Mouse (Mus musculus) midbrain, embryonic 13.5 days (tissue): ENCODE data around the gene Ankrd33. TPM values are rescaled to one million over a fixed set of nuclear protein-coding genes. Genes with fewer than 3 reads are reported as not detected.

Experiments
- ATAC-seq: fragments of 200-750 bp; cut with Nextera tagmentation; 2 replicates; pipeline ENCODE4 v1.8.0; 2017; ENCODE audit warnings: mild to moderate bottlenecking, moderate TSS enrichment, moderate library complexity
- H3K27ac ChIP-seq: fragments of 300-500 bp; sonication (generic); 2 replicates; pipeline ENCODE4 v1.5.1; 2015; ENCODE audit warnings: inconsistent platforms, mild to moderate bottlenecking, moderate library complexity
- H3K27me3 ChIP-seq: fragments of 300-500 bp; sonication (generic); 2 replicates; pipeline ENCODE4 v1.6.1; 2015; ENCODE audit warnings: mild to moderate bottlenecking, inconsistent platforms
- H3K36me3 ChIP-seq: fragments of 300-500 bp; sonication (generic); 2 replicates; pipeline ENCODE4 v1.6.1; 2015; ENCODE audit warnings: mild to moderate bottlenecking, inconsistent platforms
- H3K4me1 ChIP-seq: fragments of 300-500 bp; sonication (generic); replicated peaks from 2 replicates; pipeline ENCODE4 v1.6.1; 2015; ENCODE audit warnings: inconsistent platforms
- H3K4me2 ChIP-seq: fragments of 300-500 bp; sonication (generic); replicated peaks from 2 replicates; pipeline ENCODE4 v1.6.1; 2015; ENCODE audit warnings: moderate library complexity, mild to moderate bottlenecking, inconsistent platforms
- H3K4me3 ChIP-seq: fragments of 300-500 bp; sonication (generic); replicated peaks from 2 replicates; pipeline ENCODE4 v1.5.1; 2015; ENCODE audit warnings: mild to moderate bottlenecking, inconsistent platforms
- H3K9ac ChIP-seq: fragments of 300-500 bp; sonication (generic); replicated peaks from 2 replicates; pipeline ENCODE4 v1.6.1; 2015; ENCODE audit warnings: mild to moderate bottlenecking, inconsistent platforms
- H3K9me3 ChIP-seq: fragments of 300-500 bp; sonication (generic); 2 replicates; pipeline ENCODE4 v1.6.1; 2016; ENCODE audit warnings: mild to moderate bottlenecking, inconsistent platforms
- whole genome bisulfite sequencing: fragments of 180-500 bp; shearing (Covaris S2); methylation state at CpG from one replicate; pipeline ENCODE4 v1.1.7; 2015; 5-methylcytosine and 5-hydroxymethylcytosine counted together
- polyA plus RNA-seq: library from polyadenylated mRNA; unstranded; fragments of >200 nt; fragmentation: Nextera tagmentation; extraction: Ambion mirVana; gene quantifications from 2 replicates; pipeline ENCODE4 v1.2.1, GENCODE M21; 2015

Ankrd33 gene
- polyA plus RNA-seq, 1 experiment from 2014 or later: not detected

DNA sequence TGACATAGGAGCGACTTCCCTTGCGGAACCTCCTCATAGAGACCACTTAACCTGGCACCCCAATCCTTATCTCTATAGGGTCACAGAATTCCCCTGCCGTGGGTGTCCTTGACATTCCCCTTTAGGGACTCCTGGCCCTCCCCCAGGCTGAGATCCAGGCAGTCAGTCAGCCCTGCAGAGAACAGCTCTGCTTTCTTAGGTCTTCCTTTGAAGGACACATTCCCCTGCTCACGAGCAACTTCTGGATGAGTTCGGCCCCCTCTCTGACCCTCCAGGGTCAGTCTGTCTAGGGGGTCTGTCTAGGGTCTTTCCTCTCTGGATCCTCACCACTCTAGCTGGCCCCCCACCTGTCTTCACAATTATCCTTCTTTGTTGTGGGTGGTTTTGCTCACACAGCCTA lies 13.9 kb downstream of the Ankrd33 start:
- peaks cover 66% of the 10 kb centered on the region for H3K27me3 ChIP-seq
- ATAC-seq: no peak
- H3K36me3 ChIP-seq: no peaks in the 10 kb centered on the region
- peaks cover 28% of the 10 kb centered on the region for H3K4me1 ChIP-seq
- H3K9ac ChIP-seq: no peak overlapping the region
- H3K9me3 ChIP-seq: 0 out of 2 replicates have a peak, but pooled peaks cover 4% of the 10 kb centered on the region
- H3K4me3 ChIP-seq: peak overlapping the region; percentile 32; the same call in 1 of the 2 replicates
- no peak overlapping the region for H3K27ac ChIP-seq
- H3K4me2 ChIP-seq: peak overlapping the region; percentile 49
- 25% methylated on average over 5 of the region's 5 CpGs for WGBS

DNA sequence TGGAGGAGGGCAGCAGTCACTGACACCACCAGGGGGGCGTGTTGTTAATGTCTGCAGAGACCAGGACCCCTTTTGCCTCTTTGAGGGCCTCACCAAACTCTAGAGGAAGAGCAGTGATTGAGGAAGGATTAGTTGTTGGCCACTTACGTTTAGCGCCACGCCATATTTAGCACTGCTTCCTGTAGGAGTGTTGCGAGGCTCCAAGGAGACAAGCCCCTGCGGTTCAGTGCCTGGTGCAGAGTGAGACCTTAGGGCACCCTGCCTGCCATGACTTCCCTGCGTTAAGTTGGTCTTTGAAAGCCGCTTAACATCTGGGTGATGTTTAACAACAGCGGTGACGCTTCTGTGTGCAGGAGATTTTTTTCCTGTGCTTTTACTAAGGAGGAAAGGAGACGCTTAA lies 15.9 kb downstream of the Ankrd33 start:
- no peak overlapping the region for H3K27ac ChIP-seq
- no peaks in the 10 kb centered on the region for H3K9me3 ChIP-seq
- no peak overlapping the region for H3K9ac ChIP-seq
- WGBS: 46% methylated on average over 11 of the region's 11 CpGs
- ATAC-seq: no peak
- peaks cover 75% of the 10 kb centered on the region for H3K27me3 ChIP-seq
- peaks cover 30% of the 10 kb centered on the region for H3K4me1 ChIP-seq
- no peak overlapping the region for H3K4me2 ChIP-seq
- H3K4me3 ChIP-seq: no peak overlapping the region
- H3K36me3 ChIP-seq: no peaks in the 10 kb centered on the region

DNA sequence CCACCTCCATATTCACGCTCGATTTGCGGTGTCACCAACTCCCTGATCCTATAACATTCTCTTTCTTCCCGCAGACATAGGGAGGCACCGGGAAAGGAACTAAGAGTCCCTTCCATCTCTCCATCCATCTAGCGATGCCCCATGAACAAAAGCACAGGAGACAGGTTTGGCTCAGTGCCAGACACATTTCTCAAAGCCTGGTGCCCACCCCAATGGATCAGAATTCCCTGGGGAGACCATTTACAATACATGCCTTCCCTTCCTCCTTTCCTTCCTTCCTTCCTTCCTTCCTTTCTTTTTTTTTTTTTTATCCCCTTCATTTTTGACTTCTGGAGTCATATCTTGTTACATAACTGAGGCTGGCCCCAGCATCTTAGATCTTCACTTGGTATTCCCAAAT lies 16.5 kb downstream of the Ankrd33 start:
- H3K9ac ChIP-seq: no peak overlapping the region
- H3K27me3 ChIP-seq: peaks cover 72% of the 10 kb centered on the region
- no peaks in the 10 kb centered on the region for H3K9me3 ChIP-seq
- no peak overlapping the region for H3K27ac ChIP-seq
- no peak overlapping the region for H3K4me3 ChIP-seq
- no peaks in the 10 kb centered on the region for H3K36me3 ChIP-seq
- peaks cover 30% of the 10 kb centered on the region for H3K4me1 ChIP-seq
- 60% methylated on average over 6 of the region's 6 CpGs for WGBS
- ATAC-seq: no peak
- no peak overlapping the region for H3K4me2 ChIP-seq

GRCm38 (mm10) chr15:101132761-101133160 lies 17.2 kb downstream of the Ankrd33 start:
- peaks cover 72% of the 10 kb centered on the region for H3K27me3 ChIP-seq
- 88% methylated on average over 6 of the region's 6 CpGs for WGBS
- H3K4me3 ChIP-seq: no peak overlapping the region
- H3K4me1 ChIP-seq: peaks cover 30% of the 10 kb centered on the region
- no peaks in the 10 kb centered on the region for H3K36me3 ChIP-seq
- no peak for ATAC-seq
- H3K9ac ChIP-seq: no peak overlapping the region
- no peak overlapping the region for H3K4me2 ChIP-seq
- H3K27ac ChIP-seq: no peak overlapping the region
- no peaks in the 10 kb centered on the region for H3K9me3 ChIP-seq

GRCm38 (mm10) chr15:101133993-101134704 lies 18.6 kb downstream of the Ankrd33 start:
- no peak overlapping the region for H3K9ac ChIP-seq
- ATAC-seq: no peak
- peaks cover 63% of the 10 kb centered on the region for H3K27me3 ChIP-seq
- no peaks in the 10 kb centered on the region for H3K36me3 ChIP-seq
- H3K4me2 ChIP-seq: 0 out of 2 replicates have a peak overlapping the region, but pooled peaks have one; percentile 4
- H3K9me3 ChIP-seq: no peaks in the 10 kb centered on the region
- WGBS: 27% methylated on average over 15 of the region's 15 CpGs
- peaks cover 21% of the 10 kb centered on the region for H3K4me1 ChIP-seq
- no peak overlapping the region for H3K4me3 ChIP-seq
- no peak overlapping the region for H3K27ac ChIP-seq

DNA sequence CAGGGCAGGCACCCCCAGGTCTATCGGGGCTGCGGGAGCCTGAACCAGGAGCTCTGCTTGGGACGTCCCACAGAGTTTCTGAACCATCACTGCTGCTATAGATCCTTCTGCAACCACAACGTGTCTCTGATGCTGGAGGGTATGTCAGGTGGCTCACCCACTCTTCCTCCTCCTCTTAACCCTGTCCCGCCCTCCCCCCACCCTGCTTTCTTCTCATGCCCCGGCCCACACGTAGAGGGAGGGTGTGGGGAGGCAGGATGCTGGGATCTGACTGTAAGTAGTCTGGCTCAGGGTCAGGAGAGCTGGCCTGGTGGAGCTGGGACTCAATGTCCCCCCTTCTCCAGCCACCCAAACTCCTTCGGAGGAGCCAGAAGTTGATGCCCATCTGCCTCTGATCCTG lies 19.9 kb downstream of the Ankrd33 start:
- ATAC-seq: no peak
- Histone ChIP-seq H3K36me3 (no peaks in the 10 kb centered on the region), H3K27me3 (peaks cover 55% of the 10 kb centered on the region), H3K4me1 (peaks cover 34% of the 10 kb centered on the region), H3K9ac (no peak overlapping the region), H3K4me2 (0 out of 2 replicates have a peak overlapping the region, but pooled peaks have one; percentile 11), H3K27ac (no peak overlapping the region), H3K4me3 (no peak overlapping the region), H3K9me3 (no peaks in the 10 kb centered on the region)
- 72% methylated on average over 8 of the region's 8 CpGs for WGBS

GRCm38 (mm10) chr15:101137455-101137854 lies 21.9 kb downstream of the Ankrd33 start:
- H3K27ac ChIP-seq: no peak overlapping the region
- no peak for ATAC-seq
- peaks cover 41% of the 10 kb centered on the region for H3K27me3 ChIP-seq
- WGBS: 81% methylated on average over 11 of the region's 11 CpGs
- no peak overlapping the region for H3K9ac ChIP-seq
- H3K36me3 ChIP-seq: no peaks in the 10 kb centered on the region
- H3K4me3 ChIP-seq: no peak overlapping the region
- no peak overlapping the region for H3K4me2 ChIP-seq
- peaks cover 30% of the 10 kb centered on the region for H3K4me1 ChIP-seq
- H3K9me3 ChIP-seq: no peaks in the 10 kb centered on the region

DNA sequence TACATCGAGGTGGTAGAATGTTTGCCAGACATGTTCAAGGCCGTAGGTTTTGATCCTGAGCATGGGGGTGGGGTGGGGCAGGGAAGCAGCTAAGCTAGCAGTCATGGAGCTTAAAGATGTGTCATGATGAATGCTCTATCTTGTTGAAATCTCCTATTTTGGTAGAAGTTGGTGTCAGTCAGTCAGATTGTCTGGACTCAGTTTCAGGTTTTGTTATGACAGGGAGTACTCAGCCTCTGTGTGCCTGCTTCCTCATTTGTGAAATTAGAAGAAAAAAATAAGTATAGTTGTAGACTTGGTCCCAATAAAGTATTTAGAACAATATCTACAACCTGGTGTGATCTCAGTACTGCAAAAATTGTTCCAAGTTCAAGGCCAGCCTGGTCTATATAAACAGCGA lies 23.1 kb downstream of the Ankrd33 start:
- Histone ChIP-seq H3K36me3 (no peaks in the 10 kb centered on the region), H3K27me3 (peaks cover 38% of the 10 kb centered on the region)
- 84% methylated on average over 3 of the region's 3 CpGs for WGBS

GRCm38 (mm10) chr15:101139885-101140284 lies 24.3 kb downstream of the Ankrd33 start:
- H3K4me3 ChIP-seq: no peak overlapping the region
- no peaks in the 10 kb centered on the region for H3K9me3 ChIP-seq
- peak overlapping the region; percentile 62 for H3K27ac ChIP-seq
- 0 out of 2 replicates have a peak overlapping the region, but pooled peaks have one; percentile 17 for H3K4me2 ChIP-seq
- H3K9ac ChIP-seq: no peak overlapping the region
- H3K4me1 ChIP-seq: peaks cover 30% of the 10 kb centered on the region
- ATAC-seq: peak; percentile 49
- peaks cover 38% of the 10 kb centered on the region for H3K27me3 ChIP-seq
- WGBS: 11% methylated on average over 12 of the region's 12 CpGs
- H3K36me3 ChIP-seq: no peaks in the 10 kb centered on the region

More for the DNA sequence above, 23.1 kb downstream of the Ankrd33 start:
- no peaks in the 10 kb centered on the region for H3K9me3 ChIP-seq
- H3K4me3 ChIP-seq: no peak overlapping the region
- H3K4me2 ChIP-seq: no peak overlapping the region
- no peak overlapping the region for H3K9ac ChIP-seq
- no peak for ATAC-seq
- no peak overlapping the region for H3K27ac ChIP-seq
- H3K4me1 ChIP-seq: peaks cover 37% of the 10 kb centered on the region

- peaks cover 31% of the 10 kb centered on the region for H3K27me3 ChIP-seq
- H3K4me3 ChIP-seq: no peak overlapping the region
- H3K4me2 ChIP-seq: no peak overlapping the region
- no peaks in the 10 kb centered on the region for H3K36me3 ChIP-seq
- peak overlapping the region; percentile 51 for H3K27ac ChIP-seq
- no peaks in the 10 kb centered on the region for H3K9me3 ChIP-seq
- ATAC-seq: no peak
- H3K9ac ChIP-seq: no peak overlapping the region
- peaks cover 34% of the 10 kb centered on the region for H3K4me1 ChIP-seq
- 57% methylated on average over 6 of the region's 6 CpGs for WGBS
Observed at GRCm38 (mm10) chr15:101140587-101140986, 25.0 kb downstream of the Ankrd33 start.

- 5% methylated on average over 12 of the region's 14 CpGs for WGBS
Observed at GRCm38 (mm10) chr15:101141061-101141541, 25.5 kb downstream of the Ankrd33 start.

DNA sequence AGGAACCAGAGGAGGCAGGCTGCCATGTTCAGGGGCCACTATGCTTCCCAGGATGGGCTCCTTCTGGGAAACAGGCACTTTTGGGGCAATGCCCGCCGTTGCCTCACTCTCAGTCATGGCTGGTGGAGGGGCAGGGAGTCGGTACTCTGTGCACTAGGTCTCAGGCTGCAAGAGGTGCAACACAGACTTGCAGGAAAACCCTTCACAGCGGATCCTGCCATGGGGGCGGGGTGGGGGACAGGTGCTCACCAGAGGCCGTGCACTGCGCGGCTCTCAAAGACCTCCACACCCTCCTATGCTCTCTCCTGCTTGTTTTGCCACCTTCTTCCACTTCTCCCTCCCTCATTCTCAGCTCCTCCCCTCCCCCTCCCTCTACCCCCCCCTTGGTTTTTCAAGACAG lies 27.1 kb downstream of the Ankrd33 start:
- WGBS: 60% methylated on average over 8 of the region's 8 CpGs
- Histone ChIP-seq H3K27me3 (peaks cover 16% of the 10 kb centered on the region), H3K36me3 (no peaks in the 10 kb centered on the region), H3K9ac (no peak overlapping the region; the same call in 1 of the 2 replicates), H3K9me3 (no peaks in the 10 kb centered on the region), H3K27ac (no peak overlapping the region), H3K4me2 (no peak overlapping the region), H3K4me1 (peaks cover 46% of the 10 kb centered on the region), H3K4me3 (no peak overlapping the region)
- no peak for ATAC-seq

More at GRCm38 (mm10) chr15:101141061-101141541, 25.5 kb downstream of the Ankrd33 start:
- Histone ChIP-seq H3K4me2 (no peak overlapping the region), H3K36me3 (no peaks in the 10 kb centered on the region), H3K4me1 (peaks cover 39% of the 10 kb centered on the region), H3K4me3 (no peak overlapping the region), H3K27ac (no peak overlapping the region; the same call in 1 of the 2 replicates), H3K9ac (no peak overlapping the region), H3K27me3 (peaks cover 26% of the 10 kb centered on the region), H3K9me3 (no peaks in the 10 kb centered on the region)
- ATAC-seq: peak; percentile 58
